Mouse (Mus musculus): ENCODE data around the gene Pfkm. TPM values are rescaled to one million over a fixed set of nuclear protein-coding genes. Genes with fewer than 3 reads are reported as not detected.
A peak's percentile ranks its signal among the peaks of the same experiment; 100 is the strongest.

Pfkm gene
- polyA plus RNA-seq, 1 experiment: 36.4 TPM

GRCm38 (mm10) chr15:98089421-98090183, 2.8 kb upstream of the Pfkm start:
- Histone ChIP-seq H3K79me2 (ENCODE audit: control insufficient read depth, insufficient read depth) (peaks cover 65% of the 10 kb centered on the region), H3K4me3 (ENCODE audit: insufficient read depth, poor library complexity, severe bottlenecking) (no peak overlapping the region), H3ac (ENCODE audit: control insufficient read depth, insufficient read length, low read depth) (no peak overlapping the region), H3K27me3 (ENCODE audit: control insufficient read depth, insufficient read depth, insufficient read length) (no peaks in the 10 kb centered on the region), H3K79me3 (ENCODE audit: low read depth) (peaks cover 54% of the 10 kb centered on the region), H3K36me3 (ENCODE audit: control insufficient read depth, insufficient read depth) (peaks cover 50% of the 10 kb centered on the region)
- TF ChIP-seq USF1 (IDR thresholded peaks at IDR 0.05; ENCODE audit: low read depth) (no peak), CEBPB (IDR thresholded peaks at IDR 0.05; ENCODE audit: low read depth) (no peak), FOSL1 (IDR thresholded peaks at IDR 0.05; ENCODE audit: insufficient read depth, low read length, poor library complexity, severe bottlenecking) (no peak)

DNA sequence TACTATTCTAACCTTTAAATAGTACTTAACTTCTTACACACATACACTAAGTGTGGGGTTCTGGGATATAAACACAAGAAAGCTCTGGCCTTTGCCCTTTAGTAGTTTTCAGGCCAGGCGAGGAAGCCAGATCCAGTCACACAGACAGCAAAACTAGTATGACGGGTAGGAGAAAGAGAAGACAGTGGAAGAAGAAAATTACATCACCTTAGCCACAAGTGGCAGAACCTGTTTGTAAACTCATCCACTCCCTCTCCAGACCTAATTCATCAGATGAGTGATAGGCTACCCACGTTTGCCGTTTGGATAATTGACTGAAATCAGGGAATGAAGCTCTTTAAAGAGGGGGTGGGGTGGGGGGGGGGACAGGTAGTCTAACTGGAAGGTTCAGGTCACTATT, 548 bp upstream of the Pfkm start:
- peak overlapping the region; percentile 89 for H3K4me3 ChIP-seq (ENCODE audit: insufficient read depth, poor library complexity, severe bottlenecking)
- H3K79me2 ChIP-seq (ENCODE audit: control insufficient read depth, insufficient read depth): peaks cover 64% of the 10 kb centered on the region
- H3K79me3 ChIP-seq (ENCODE audit: low read depth): peaks cover 53% of the 10 kb centered on the region
- H3ac ChIP-seq (ENCODE audit: control insufficient read depth, insufficient read length, low read depth): peak overlapping the region; percentile 85
- TF ChIP-seq FOSL1 (IDR thresholded peaks at IDR 0.05; ENCODE audit: insufficient read depth, low read length, poor library complexity, severe bottlenecking) (no peak), CTCF (IDR thresholded peaks at IDR 0.05; ENCODE audit: control insufficient read depth, insufficient read depth, insufficient read length) (no peak), MYOG (IDR thresholded peaks at IDR 0.05; ENCODE audit: control insufficient read depth, extremely low read depth, insufficient read length) (no peak), MYOD1 (IDR thresholded peaks at IDR 0.05; ENCODE audit: control insufficient read depth, insufficient read length, low read depth) (no peak), MAX (IDR thresholded peaks at IDR 0.05) (no peak), USF1 (IDR thresholded peaks at IDR 0.05; ENCODE audit: low read depth) (no peak), CEBPB (IDR thresholded peaks at IDR 0.05; ENCODE audit: low read depth) (no peak)
- peaks cover 29% of the 10 kb centered on the region for H3K36me3 ChIP-seq (ENCODE audit: control insufficient read depth, insufficient read depth)
- H3K27me3 ChIP-seq (ENCODE audit: control insufficient read depth, insufficient read depth, insufficient read length): no peaks in the 10 kb centered on the region

GRCm38 (mm10) chr15:98093121-98094011, 977 bp downstream of the Pfkm start, which contains the start of gene Senp1:
Senp1 (minus strand) TSS chr15:98093744.
- Histone ChIP-seq H3ac (ENCODE audit: control insufficient read depth, insufficient read length, low read depth) (peak within 1 kb of the TSS; percentile 85), H3K79me3 (ENCODE audit: low read depth) (peaks cover 43% of the 10 kb centered on the region), H3K27me3 (ENCODE audit: control insufficient read depth, insufficient read depth, insufficient read length) (no peaks in the 10 kb centered on the region), H3K79me2 (ENCODE audit: control insufficient read depth, insufficient read depth) (peaks cover 49% of the 10 kb centered on the region), H3K4me3 (ENCODE audit: insufficient read depth, poor library complexity, severe bottlenecking) (peak within 1 kb of the TSS; percentile 89), H3K36me3 (ENCODE audit: control insufficient read depth, insufficient read depth) (peaks cover 14% of the 10 kb centered on the region)
- TF ChIP-seq MAX (IDR thresholded peaks at IDR 0.05): peak; percentile 88
- no peak for TF ChIP-seq MYOG (IDR thresholded peaks at IDR 0.05; ENCODE audit: control insufficient read depth, extremely low read depth, insufficient read length)

DNA sequence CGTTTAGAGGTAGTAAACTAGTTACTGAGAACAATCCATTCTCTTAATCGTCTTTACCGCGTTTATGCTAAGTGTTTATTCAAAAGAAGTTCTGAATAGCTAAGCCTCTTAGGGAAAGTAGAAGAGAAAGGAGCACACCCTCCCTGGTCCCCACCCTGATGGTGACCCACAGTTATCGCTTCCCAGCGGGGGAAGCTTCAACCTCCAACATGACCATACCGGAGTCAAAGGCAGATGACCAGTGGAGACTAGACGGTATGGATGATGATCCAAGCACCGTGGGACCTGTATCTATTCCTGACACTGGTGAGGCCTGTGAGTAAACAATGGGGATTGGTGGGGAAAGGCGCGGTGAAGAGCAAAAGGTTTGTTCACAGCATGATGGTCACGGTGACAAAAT, 2.5 kb downstream of the Pfkm start:
- no peaks in the 10 kb centered on the region for H3K27me3 ChIP-seq (ENCODE audit: control insufficient read depth, insufficient read depth, insufficient read length)
- peaks cover 34% of the 10 kb centered on the region for H3K79me2 ChIP-seq (ENCODE audit: control insufficient read depth, insufficient read depth)
- peaks cover 3% of the 10 kb centered on the region for H3K36me3 ChIP-seq (ENCODE audit: control insufficient read depth, insufficient read depth)
- H3ac ChIP-seq (ENCODE audit: control insufficient read depth, insufficient read length, low read depth): no peak overlapping the region
- H3K79me3 ChIP-seq (ENCODE audit: low read depth): peaks cover 28% of the 10 kb centered on the region
- no peak overlapping the region for H3K4me3 ChIP-seq (ENCODE audit: insufficient read depth, poor library complexity, severe bottlenecking)
- no peak for TF ChIP-seq FOSL1 (IDR thresholded peaks at IDR 0.05; ENCODE audit: insufficient read depth, low read length, poor library complexity, severe bottlenecking)
- no peak for TF ChIP-seq CEBPB (IDR thresholded peaks at IDR 0.05; ENCODE audit: low read depth)
- no peak for TF ChIP-seq MYOG (IDR thresholded peaks at IDR 0.05; ENCODE audit: control insufficient read depth, extremely low read depth, insufficient read length)
- TF ChIP-seq MYOD1 (IDR thresholded peaks at IDR 0.05; ENCODE audit: control insufficient read depth, insufficient read length, low read depth): no peak
- no peak for TF ChIP-seq MAX (IDR thresholded peaks at IDR 0.05)
- no peak for TF ChIP-seq USF1 (IDR thresholded peaks at IDR 0.05; ENCODE audit: low read depth)
- TF ChIP-seq CTCF (IDR thresholded peaks at IDR 0.05; ENCODE audit: control insufficient read depth, insufficient read depth, insufficient read length): no peak

GRCm38 (mm10) chr15:98096957-98097356, 4.6 kb downstream of the Pfkm start:
- Histone ChIP-seq H3K79me3 (ENCODE audit: low read depth) (peaks cover 10% of the 10 kb centered on the region), H3K79me2 (ENCODE audit: control insufficient read depth, insufficient read depth) (peaks cover 13% of the 10 kb centered on the region), H3ac (ENCODE audit: control insufficient read depth, insufficient read length, low read depth) (no peak overlapping the region), H3K4me3 (ENCODE audit: insufficient read depth, poor library complexity, severe bottlenecking) (no peak overlapping the region), H3K36me3 (ENCODE audit: control insufficient read depth, insufficient read depth) (no peaks in the 10 kb centered on the region), H3K27me3 (ENCODE audit: control insufficient read depth, insufficient read depth, insufficient read length) (no peaks in the 10 kb centered on the region)
- TF ChIP-seq MYOD1 (IDR thresholded peaks at IDR 0.05; ENCODE audit: control insufficient read depth, insufficient read length, low read depth): no peak
- TF ChIP-seq CTCF (IDR thresholded peaks at IDR 0.05; ENCODE audit: control insufficient read depth, insufficient read depth, insufficient read length): no peak
- no peak for TF ChIP-seq USF1 (IDR thresholded peaks at IDR 0.05; ENCODE audit: low read depth)
- no peak for TF ChIP-seq FOSL1 (IDR thresholded peaks at IDR 0.05; ENCODE audit: insufficient read depth, low read length, poor library complexity, severe bottlenecking)
- no peak for TF ChIP-seq MAX (IDR thresholded peaks at IDR 0.05)
- no peak for TF ChIP-seq CEBPB (IDR thresholded peaks at IDR 0.05; ENCODE audit: low read depth)
- no peak for TF ChIP-seq MYOG (IDR thresholded peaks at IDR 0.05; ENCODE audit: control insufficient read depth, extremely low read depth, insufficient read length)
